Mouse (Mus musculus): ENCODE data around the gene Carmil1.

- no peak for TF ChIP-seq GATA1 (IDR thresholded peaks at IDR 0.05; ENCODE audit: low read length)
- TF ChIP-seq TAL1 (IDR thresholded peaks at IDR 0.05; ENCODE audit: low read length), result no peak
These were observed 215.1 kb downstream of the Carmil1 start for GRCm38 (mm10) chr13:24065536-24065935.

All from erythroblast, embryonic 14.5 days (primary cell).